Mouse (Mus musculus): ENCODE results near the gene Gnb1l.

Gnb1l gene

GRCm38 (mm10) chr16:18547891-18548290 is 49.4 kb downstream of the Gnb1l start:
- DNase-seq (ENCODE audit: low spot score in 2 of 2), result no peak

- DNase-seq (ENCODE audit: low spot score in 2 of 2), result no peak
Measured at GRCm38 (mm10) chr16:18551604-18552003, 53.1 kb downstream of the Gnb1l start.

GRCm38 (mm10) chr16:18552106-18552710 is 53.7 kb downstream of the Gnb1l start:
- DNase-seq (ENCODE audit: low spot score in 2 of 2), result no peak

- no peak for DNase-seq (ENCODE audit: low spot score in 2 of 2)
Measured at GRCm38 (mm10) chr16:18554721-18555120, 56.2 kb downstream of the Gnb1l start.

DNA sequence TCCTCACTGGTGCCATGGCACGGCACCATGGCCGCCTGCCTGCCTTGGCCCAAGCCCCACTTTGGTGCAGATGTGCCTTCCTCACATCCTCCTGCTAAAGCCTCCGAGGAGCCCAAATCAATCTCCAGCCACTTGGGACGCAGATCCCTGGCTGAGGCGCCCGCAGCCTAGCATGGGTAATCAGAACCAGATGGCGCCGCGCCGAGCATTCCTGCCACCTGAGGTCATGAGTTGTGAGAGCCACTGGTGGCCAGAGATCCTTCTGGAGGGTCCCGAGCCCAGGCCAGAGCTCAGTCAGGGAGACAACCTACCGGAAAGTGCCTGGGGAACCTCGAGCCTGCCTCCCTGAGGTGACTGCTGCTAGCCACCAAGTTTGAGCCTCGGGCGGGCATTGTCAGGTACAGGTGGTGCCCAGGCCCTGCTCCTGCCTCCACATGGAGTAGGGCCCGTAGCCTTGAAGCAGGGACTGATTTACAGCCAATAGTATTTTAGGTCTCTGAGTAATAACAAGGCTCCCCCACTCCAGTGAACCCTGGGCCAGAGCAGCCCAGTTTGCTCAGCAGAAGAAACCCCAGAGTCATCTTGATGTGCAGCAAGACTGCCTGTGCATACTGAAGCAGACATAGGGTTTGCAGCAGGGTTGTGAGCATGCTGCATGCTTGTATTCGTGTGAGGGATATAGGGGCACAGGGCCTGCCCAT is 56.9 kb downstream of the Gnb1l start:
- DNase-seq (ENCODE audit: low spot score in 2 of 2), result no peak

- DNase-seq (ENCODE audit: low spot score in 2 of 2), result no peak
Measured at GRCm38 (mm10) chr16:18556461-18556860, 57.9 kb downstream of the Gnb1l start.

GRCm38 (mm10) chr16:18564472-18564871 is 66.0 kb downstream of the Gnb1l start:
- no peak for DNase-seq (ENCODE audit: low spot score in 2 of 2)

GRCm38 (mm10) chr16:18568599-18568998 is 70.1 kb downstream of the Gnb1l start:
- no peak for DNase-seq (ENCODE audit: low spot score in 2 of 2)

GRCm38 (mm10) chr16:18574196-18574595 is 75.7 kb downstream of the Gnb1l start:
- DNase-seq (ENCODE audit: low spot score in 2 of 2), result no peak

DNA sequence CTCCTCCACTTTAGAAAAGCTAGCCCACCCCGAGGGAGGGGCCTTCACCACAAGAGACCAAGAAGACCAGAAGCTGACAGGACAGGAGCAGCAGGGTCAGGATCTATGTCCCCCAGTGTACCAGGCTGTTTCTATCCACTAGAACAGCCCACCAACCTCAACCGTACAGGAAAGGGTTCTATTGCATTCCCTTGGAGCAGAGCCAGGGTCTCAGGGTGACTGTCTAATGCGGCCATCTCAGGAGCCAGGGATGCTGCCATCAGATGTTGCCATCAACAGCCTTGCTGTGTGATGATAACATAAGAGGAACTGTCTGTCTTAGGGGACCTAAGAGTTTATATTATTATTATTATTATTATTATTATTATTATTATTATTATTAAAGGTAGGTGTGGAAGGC is 78.6 kb downstream of the Gnb1l start:
- DNase-seq (ENCODE audit: low spot score in 2 of 2), result no peak

- no peak for DNase-seq (ENCODE audit: low spot score in 2 of 2)
Measured at GRCm38 (mm10) chr16:18577599-18578160, 79.2 kb downstream of the Gnb1l start.

GRCm38 (mm10) chr16:18580389-18580788 is 81.9 kb downstream of the Gnb1l start:
- no peak for DNase-seq (ENCODE audit: low spot score in 2 of 2)

DNA sequence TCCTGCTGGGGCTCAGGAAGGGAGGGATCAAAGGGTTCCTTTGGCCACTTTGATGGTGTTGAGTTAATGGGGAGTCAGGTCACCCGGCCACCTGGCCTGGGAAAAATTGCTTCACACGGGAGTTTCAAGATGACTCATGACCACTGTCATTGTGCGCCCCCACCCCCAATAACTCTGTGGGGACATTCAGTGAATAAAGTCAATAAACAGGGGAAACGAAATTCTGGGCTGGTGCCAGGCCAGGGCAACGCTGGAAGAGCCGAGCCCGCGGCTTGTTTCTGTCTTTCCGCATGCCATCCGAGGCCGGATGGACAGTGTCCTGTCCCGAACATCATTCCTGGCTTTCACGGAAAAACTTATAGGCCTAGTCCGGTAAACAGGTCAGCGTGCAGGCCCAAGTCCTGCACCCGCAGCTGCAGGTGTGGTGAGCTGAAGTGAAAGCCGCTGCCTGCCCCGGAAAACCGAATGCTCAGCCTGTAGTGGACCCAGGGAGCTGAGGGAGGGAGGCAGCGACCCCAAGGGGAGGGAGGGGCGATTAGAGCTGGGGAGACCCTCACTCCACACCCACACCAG is 82.6 kb downstream of the Gnb1l start:
- no peak for DNase-seq (ENCODE audit: low spot score in 2 of 2)

- DNase-seq (ENCODE audit: low spot score in 2 of 2), result no peak
Measured at GRCm38 (mm10) chr16:18581623-18582205, 83.2 kb downstream of the Gnb1l start.

DNA sequence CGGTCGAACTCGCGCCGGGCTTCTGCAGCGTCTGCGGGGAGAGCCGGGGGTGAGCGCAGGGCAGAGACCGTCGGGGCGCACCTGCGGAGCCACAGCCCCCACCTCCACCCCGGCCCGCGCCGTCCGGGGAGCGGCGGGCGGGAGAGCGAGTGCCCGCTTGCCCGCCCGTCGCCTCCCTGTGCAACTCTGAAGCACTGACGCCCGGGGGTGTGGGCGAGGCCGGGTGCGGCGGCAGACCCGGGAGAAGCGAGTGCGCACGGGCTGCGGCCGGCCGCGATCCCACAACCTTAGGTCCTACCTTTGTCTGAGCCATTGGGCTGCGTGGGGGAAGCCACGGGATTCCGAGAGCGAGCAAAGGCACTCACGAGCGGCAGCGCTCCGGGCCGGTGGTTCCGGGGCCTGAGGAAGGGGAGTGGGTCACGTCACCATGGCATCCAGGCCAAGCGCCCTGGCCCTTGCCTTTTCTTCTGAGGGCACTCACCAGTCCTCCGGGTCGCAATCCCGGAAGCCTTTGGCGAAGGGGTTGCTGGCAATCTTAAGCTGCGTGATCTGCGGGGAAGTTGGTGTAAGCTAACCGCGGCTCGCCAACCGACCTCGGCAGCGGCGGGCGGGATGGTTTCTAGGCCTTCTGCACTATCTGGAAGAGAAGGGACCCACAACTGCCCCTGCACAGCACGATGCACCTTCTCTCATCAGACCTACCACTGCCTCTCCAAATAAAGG is 84.1 kb downstream of the Gnb1l start:
- DNase-seq (ENCODE audit: low spot score in 2 of 2), result no peak

DNA sequence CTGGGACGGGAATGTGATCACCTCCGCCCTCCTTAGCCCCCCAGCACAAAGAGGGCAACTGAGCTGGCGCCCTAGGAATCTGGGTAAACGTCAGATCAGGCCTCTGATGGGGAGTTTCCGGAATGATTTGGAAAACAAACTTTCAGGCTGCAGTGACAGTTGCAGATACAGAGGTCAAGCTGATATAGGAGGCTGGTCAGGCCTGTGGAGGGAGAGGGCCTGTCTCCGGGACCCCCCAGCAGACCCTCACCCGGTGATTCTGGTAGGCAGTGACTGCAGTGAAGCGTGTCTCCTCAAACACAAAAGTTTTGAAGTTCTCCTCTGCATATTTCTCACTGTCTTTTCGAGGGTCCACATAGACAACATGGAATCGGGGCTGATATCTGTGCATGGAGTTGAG is 84.7 kb downstream of the Gnb1l start:
- no peak for DNase-seq (ENCODE audit: low spot score in 2 of 2)

GRCm38 (mm10) chr16:18583673-18584357 is 85.3 kb downstream of the Gnb1l start:
- DNase-seq (ENCODE audit: low spot score in 2 of 2), result no peak

- no peak for DNase-seq (ENCODE audit: low spot score in 2 of 2)
Measured at GRCm38 (mm10) chr16:18584901-18585510, 86.5 kb downstream of the Gnb1l start.

GRCm38 (mm10) chr16:18585676-18586075 is 87.2 kb downstream of the Gnb1l start:
- no peak for DNase-seq (ENCODE audit: low spot score in 2 of 2)

DNA sequence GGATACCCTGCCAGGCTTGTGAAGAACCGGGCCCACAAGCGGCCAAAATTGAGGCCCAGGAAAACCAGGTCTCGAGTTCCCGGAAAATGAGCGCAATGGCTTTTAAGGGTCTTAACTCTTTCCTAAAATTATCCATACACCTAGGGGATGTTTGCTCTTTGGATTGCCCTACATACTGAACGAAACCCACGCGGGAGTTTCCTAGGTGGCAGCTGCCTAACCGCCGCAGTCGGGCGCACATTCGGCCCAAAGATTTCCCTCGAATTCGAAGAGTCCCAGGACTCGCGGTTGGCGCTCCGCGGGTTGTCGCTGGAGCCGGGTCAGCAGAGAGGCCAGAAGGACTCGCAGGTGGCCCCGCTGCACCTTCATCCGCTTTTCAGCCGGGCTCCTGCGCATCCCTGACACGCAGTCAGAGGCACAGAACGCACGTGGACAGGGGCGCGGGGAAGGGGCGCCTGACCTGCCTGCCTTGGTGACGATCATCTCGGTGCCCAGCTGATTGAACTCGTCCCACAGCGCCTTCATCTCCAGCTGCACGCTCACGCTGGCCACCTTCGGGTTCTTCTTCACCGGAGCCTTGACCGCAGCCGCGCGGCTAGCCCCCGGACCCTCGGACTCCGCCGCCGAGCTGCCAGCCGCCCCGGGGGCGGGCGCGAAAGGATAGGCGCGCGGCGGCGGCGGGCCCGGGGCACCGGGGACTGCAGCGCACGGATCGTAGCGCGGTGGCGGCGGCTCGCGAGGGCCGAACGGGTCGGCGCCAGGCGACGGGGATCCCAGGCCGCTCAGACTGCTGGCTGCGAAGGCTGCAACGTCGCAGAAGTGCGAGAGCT is 87.8 kb downstream of the Gnb1l start:
- no peak for DNase-seq (ENCODE audit: low spot score in 2 of 2)
